ENCODE assay signal across 8 mouse cellular contexts in genomic region chr10:78464792-78465207, GRCm38 (mm10). TPM values are rescaled to one million over a fixed set of nuclear protein-coding genes. Genes with fewer than 3 reads are reported as not detected.
DNase-seq lines count a peak whose midpoint lies in the region; ATAC-seq lines count a peak whose summit lies in the region.

Pdxk (minus strand) TSS chr10:78464975.

- peaks cover 16% of the 10 kb centered on the region for H3K4me1 ChIP-seq in hindbrain, embryonic 12.5 days

- ATAC-seq in hindbrain, embryonic 12.5 days (ENCODE audit: low FRiP score) = peak; percentile 94

- H3K9ac ChIP-seq in hindbrain, embryonic 12.5 days = peak within 1 kb of the TSS; percentile 76

- H3K4me2 ChIP-seq in hindbrain, embryonic 12.5 days (replicated peaks) = peak within 1 kb of the TSS; percentile 100

- H3K4me3 ChIP-seq in hindbrain, embryonic 12.5 days = peak within 1 kb of the TSS; percentile 64

- no peaks in the 10 kb centered on the region for H3K9me3 ChIP-seq in hindbrain, embryonic 12.5 days (replicated peaks)

- H3K36me3 ChIP-seq in hindbrain, embryonic 12.5 days = no peaks in the 10 kb centered on the region

- WGBS in hindbrain, embryonic 12.5 days = under 1% methylated on average over 35 of the region's 35 CpGs

- no peak within 1 kb of the TSS for H3K27ac ChIP-seq in hindbrain, embryonic 12.5 days

- peak; percentile 98 for DNase-seq in Muller cell, postnatal 12 days (ENCODE audit: inconsistent ontology term)
- peak; percentile 98 for DNase-seq in cerebellum, adult 9-11 months
- DNase-seq in frontal cortex, postnatal 10 days (ENCODE audit: low spot score in 2 of 2) = peak; percentile 94 to 95
- peak; percentile 88 to 95 for DNase-seq in layer of hippocampus, postnatal 14 days (ENCODE audit: low spot score in 2 of 2)
- DNase-seq in lung, postnatal 14 days = peak; percentile 92
- DNase-seq in retina, adult 2 months (ENCODE audit: low read depth, low spot score) = peak; percentile 84
- peak; percentile 95 to 98 for DNase-seq in thymus, postnatal 36 days

- H3K27me3 ChIP-seq in hindbrain, embryonic 12.5 days = 0 out of 2 replicates have a peak, but pooled peaks cover 4% of the 10 kb centered on the region

RNA-seq across cellular contexts. Expression of gene Pdxk, which starts in this region (rescaled TPM):
- 12.2 and 13.0 TPM in 2 replicates for polyA plus RNA-seq in hindbrain, embryonic 12.5 days (2016; fragmentation: Nextera tagmentation; extraction: Ambion mirVana)
- total RNA-seq in layer of hippocampus, postnatal 14 days (2021) = 10 to 100 TPM; 71.0 to 73.2 TPM
